Mouse (Mus musculus) kidney, embryonic 16.5 days (tissue): ENCODE results near the gene E130308A19Rik. TPM values are rescaled to one million over a fixed set of nuclear protein-coding genes. Genes with fewer than 3 reads are reported as not detected.

Experiments
- ATAC-seq: fragments of 200-750 bp; cut with Nextera tagmentation; 2 replicates; pipeline ENCODE4 v1.8.0; 2017; ENCODE audit warnings: moderate TSS enrichment; ENCODE audit not compliant: low FRiP score, low TSS enrichment
- H3K27ac ChIP-seq: fragments of 300-500 bp; sonication (generic); 2 replicates; pipeline ENCODE4 v1.5.1; 2014; ENCODE audit warnings: low read length
- H3K27me3 ChIP-seq: fragments of 300-500 bp; sonication (generic); 2 replicates; pipeline ENCODE4 v1.6.1; 2014; ENCODE audit warnings: low read length, control low read depth, mixed read lengths; ENCODE audit not compliant: insufficient read depth
- H3K36me3 ChIP-seq: fragments of 300-500 bp; sonication (generic); 2 replicates; pipeline ENCODE4 v1.6.1; 2014; ENCODE audit warnings: low read length, control low read depth, mixed read lengths; ENCODE audit not compliant: insufficient read depth
- H3K4me1 ChIP-seq: fragments of 300-500 bp; sonication (generic); 2 replicates; pipeline ENCODE4 v1.6.1; 2014; ENCODE audit warnings: low read length, control low read depth, mixed read lengths; ENCODE audit not compliant: insufficient read depth
- H3K4me2 ChIP-seq: fragments of 300-500 bp; sonication (generic); replicated peaks from 2 replicates; pipeline ENCODE4 v1.6.1; 2014; ENCODE audit warnings: low read depth, low read length
- H3K4me3 ChIP-seq: fragments of 300-500 bp; sonication (generic); 2 replicates; pipeline ENCODE4 v1.5.1; 2014; ENCODE audit warnings: mild to moderate bottlenecking, low read length
- H3K9ac ChIP-seq: fragments of 300-500 bp; sonication (generic); replicated peaks from 2 replicates; pipeline ENCODE4 v1.6.1; 2014; ENCODE audit warnings: low read length
- H3K9me3 ChIP-seq: fragments of 300-500 bp; sonication (generic); 2 replicates; pipeline ENCODE4 v1.6.1; 2016; ENCODE audit warnings: low read length, control low read depth
- WGBS: fragments of 180-500 bp; shearing (Covaris S2); extraction: QIAGEN DNeasy Blood & Tissue Kit; methylation state at CpG from one replicate; pipeline ENCODE4 v1.1.7; 2014; 5-methylcytosine and 5-hydroxymethylcytosine counted together
- polyA plus RNA-seq: library from polyadenylated mRNA; unstranded; fragments of >200 nt; fragmentation: Nextera tagmentation; extraction: Ambion mirVana; gene quantifications from 2 replicates; pipeline ENCODE4 v1.2.1, GENCODE M21; 2015

The E130308A19Rik gene
- polyA plus RNA-seq, 1 experiment from 2014 or later = 35.8 TPM

GRCm38 (mm10) chr4:59674929-59675679 is 49.1 kb downstream of the E130308A19Rik start:
- no peak overlapping the region for H3K4me2 ChIP-seq
- H3K27me3 ChIP-seq = no peaks in the 10 kb centered on the region
- no peak overlapping the region for H3K9ac ChIP-seq
- H3K36me3 ChIP-seq = no peaks in the 10 kb centered on the region
- no peak overlapping the region for H3K27ac ChIP-seq
- H3K4me3 ChIP-seq = no peak overlapping the region
- H3K9me3 ChIP-seq = no peaks in the 10 kb centered on the region
- no peak for ATAC-seq
- WGBS = 61% methylated on average over 8 of the region's 8 CpGs
- peaks cover 11% of the 10 kb centered on the region; the same call in 1 of the 2 replicates for H3K4me1 ChIP-seq

GRCm38 (mm10) chr4:59675699-59676098 is 49.7 kb downstream of the E130308A19Rik start:
- Histone ChIP-seq H3K9me3 (no peaks in the 10 kb centered on the region), H3K36me3 (no peaks in the 10 kb centered on the region), H3K27ac (no peak overlapping the region), H3K4me1 (peaks cover 16% of the 10 kb centered on the region), H3K27me3 (no peaks in the 10 kb centered on the region), H3K9ac (no peak overlapping the region), H3K4me2 (no peak overlapping the region), H3K4me3 (no peak overlapping the region)
- WGBS = 69% methylated on average over 3 of the region's 3 CpGs
- no peak for ATAC-seq

GRCm38 (mm10) chr4:59681383-59681782 is 55.4 kb downstream of the E130308A19Rik start:
- no peak overlapping the region for H3K4me2 ChIP-seq
- H3K36me3 ChIP-seq = no peaks in the 10 kb centered on the region
- no peak for ATAC-seq
- H3K27me3 ChIP-seq = no peaks in the 10 kb centered on the region
- H3K4me1 ChIP-seq = peaks cover 25% of the 10 kb centered on the region
- no peaks in the 10 kb centered on the region for H3K9me3 ChIP-seq
- H3K27ac ChIP-seq = no peak overlapping the region
- no peak overlapping the region for H3K9ac ChIP-seq
- 90% methylated on average over 1 of the region's 1 CpGs for WGBS
- no peak overlapping the region for H3K4me3 ChIP-seq

DNA sequence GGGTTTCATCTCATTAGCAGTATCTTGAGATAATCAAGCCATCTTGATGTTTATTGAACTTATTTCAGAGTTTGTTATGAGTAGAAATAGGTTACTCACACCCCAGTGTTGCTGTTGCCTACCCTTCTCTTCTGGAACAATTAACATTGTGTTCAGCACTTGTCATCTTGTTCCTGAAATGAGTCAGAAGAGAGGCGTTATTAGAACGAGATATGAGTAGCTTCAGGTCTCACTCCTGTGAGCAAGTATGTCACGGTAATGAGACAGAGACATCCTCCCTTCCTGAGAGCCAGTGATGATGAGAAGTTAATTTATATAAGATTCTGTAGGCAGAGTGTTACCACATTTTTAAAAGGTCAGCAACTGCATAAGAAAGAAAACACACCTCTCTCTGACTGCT is 56.5 kb downstream of the E130308A19Rik start:
- Histone ChIP-seq H3K9me3 (no peaks in the 10 kb centered on the region), H3K4me3 (no peak overlapping the region), H3K27me3 (no peaks in the 10 kb centered on the region), H3K4me2 (no peak overlapping the region), H3K36me3 (no peaks in the 10 kb centered on the region), H3K27ac (no peak overlapping the region), H3K9ac (no peak overlapping the region), H3K4me1 (peaks cover 21% of the 10 kb centered on the region)
- ATAC-seq = no peak
- 31% methylated on average over 3 of the region's 3 CpGs for WGBS

- no peak for ATAC-seq
- WGBS = 53% methylated on average over 10 of the region's 10 CpGs
- Histone ChIP-seq H3K9ac (no peak overlapping the region), H3K4me1 (peaks cover 21% of the 10 kb centered on the region), H3K27ac (peak overlapping the region; percentile 73), H3K36me3 (no peaks in the 10 kb centered on the region), H3K4me2 (no peak overlapping the region), H3K9me3 (no peaks in the 10 kb centered on the region), H3K4me3 (no peak overlapping the region), H3K27me3 (no peaks in the 10 kb centered on the region)
Measured at GRCm38 (mm10) chr4:59682950-59683349, 56.9 kb downstream of the E130308A19Rik start.

- no peaks in the 10 kb centered on the region for H3K27me3 ChIP-seq
- H3K4me1 ChIP-seq = peaks cover 21% of the 10 kb centered on the region
- H3K9me3 ChIP-seq = no peaks in the 10 kb centered on the region
- no peak overlapping the region for H3K27ac ChIP-seq
- H3K36me3 ChIP-seq = no peaks in the 10 kb centered on the region
- H3K9ac ChIP-seq = no peak overlapping the region
- H3K4me3 ChIP-seq = no peak overlapping the region
- WGBS = 64% methylated on average over 4 of the region's 4 CpGs
- ATAC-seq = no peak
- H3K4me2 ChIP-seq = no peak overlapping the region
Measured at GRCm38 (mm10) chr4:59684306-59684705, 58.3 kb downstream of the E130308A19Rik start.

- no peak for ATAC-seq
Measured at GRCm38 (mm10) chr4:59686716-59687115, 60.7 kb downstream of the E130308A19Rik start.

GRCm38 (mm10) chr4:59689055-59689454 is 63.0 kb downstream of the E130308A19Rik start:
- no peak overlapping the region for H3K9ac ChIP-seq
- H3K4me2 ChIP-seq = no peak overlapping the region
- H3K27me3 ChIP-seq = no peaks in the 10 kb centered on the region
- no peak for ATAC-seq
- WGBS = 83% methylated on average over 4 of the region's 4 CpGs
- peaks cover 9% of the 10 kb centered on the region; the same call in 1 of the 2 replicates for H3K36me3 ChIP-seq
- no peaks in the 10 kb centered on the region for H3K9me3 ChIP-seq
- no peak overlapping the region for H3K27ac ChIP-seq
- H3K4me3 ChIP-seq = no peak overlapping the region
- peaks cover 4% of the 10 kb centered on the region; the same call in 1 of the 2 replicates for H3K4me1 ChIP-seq

More at GRCm38 (mm10) chr4:59686716-59687115, 60.7 kb downstream of the E130308A19Rik start:
- Histone ChIP-seq H3K9me3 (no peaks in the 10 kb centered on the region), H3K27ac (no peak overlapping the region), H3K9ac (no peak overlapping the region), H3K27me3 (no peaks in the 10 kb centered on the region), H3K36me3 (peaks cover 9% of the 10 kb centered on the region; the same call in 1 of the 2 replicates), H3K4me1 (peaks cover 11% of the 10 kb centered on the region; the same call in 1 of the 2 replicates), H3K4me2 (no peak overlapping the region), H3K4me3 (no peak overlapping the region)
- 84% methylated on average over 4 of the region's 4 CpGs for WGBS

DNA sequence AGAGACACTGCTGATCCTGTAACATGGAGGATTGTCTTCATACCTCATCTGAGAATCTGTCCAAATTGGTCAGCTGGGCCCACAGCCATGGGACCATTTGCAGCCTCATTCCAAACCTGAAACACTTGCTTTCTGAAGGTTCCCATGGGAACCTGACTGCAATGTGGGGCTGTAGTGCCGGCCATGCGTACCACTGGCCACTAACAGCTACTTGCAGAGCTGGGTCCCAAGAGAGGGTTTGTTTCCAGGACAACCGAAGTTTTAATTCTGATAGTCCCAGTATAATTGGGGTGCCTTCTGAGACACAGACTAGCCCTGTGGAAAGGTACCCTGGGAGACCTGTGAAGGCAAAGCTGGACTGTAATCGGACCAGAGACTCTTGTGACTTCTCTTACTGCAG is 64.1 kb downstream of the E130308A19Rik start:
- Histone ChIP-seq H3K4me3 (no peak overlapping the region), H3K27me3 (no peaks in the 10 kb centered on the region), H3K9me3 (no peaks in the 10 kb centered on the region), H3K27ac (no peak overlapping the region), H3K4me2 (no peak overlapping the region), H3K9ac (no peak overlapping the region), H3K36me3 (peaks cover 9% of the 10 kb centered on the region; the same call in 1 of the 2 replicates), H3K4me1 (no peaks in the 10 kb centered on the region)
- no peak for ATAC-seq
- WGBS = 86% methylated on average over 4 of the region's 4 CpGs

DNA sequence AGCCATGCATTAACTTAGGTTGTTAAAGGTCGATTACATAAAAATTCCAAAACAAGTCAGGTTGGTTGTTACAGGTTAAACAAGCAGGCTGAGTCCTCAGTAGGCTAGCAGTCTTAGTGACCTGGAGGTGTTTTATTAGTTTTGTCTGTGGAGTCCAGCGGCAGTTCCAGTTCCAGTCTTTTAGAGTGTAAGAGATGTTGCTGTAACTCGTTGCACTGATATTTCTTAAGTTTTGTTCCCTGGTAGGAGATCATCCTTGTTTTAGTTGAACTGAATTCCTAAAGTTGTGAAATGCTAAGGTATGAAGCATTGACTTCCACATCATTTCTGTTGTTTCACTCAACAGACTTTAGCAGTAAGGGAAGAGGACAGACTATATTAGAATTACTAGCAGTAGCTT is 70.8 kb downstream of the E130308A19Rik start:
- no peak overlapping the region for H3K9ac ChIP-seq
- H3K27ac ChIP-seq = no peak overlapping the region
- no peak for ATAC-seq
- H3K4me1 ChIP-seq = peaks cover 5% of the 10 kb centered on the region; the same call in 1 of the 2 replicates
- no peaks in the 10 kb centered on the region for H3K27me3 ChIP-seq
- H3K9me3 ChIP-seq = no peaks in the 10 kb centered on the region
- no peak overlapping the region for H3K4me2 ChIP-seq
- no peak overlapping the region for H3K4me3 ChIP-seq
- WGBS = 69% methylated on average over 3 of the region's 3 CpGs
- no peaks in the 10 kb centered on the region for H3K36me3 ChIP-seq
